Mouse (Mus musculus) embryonic fibroblast, embryonic 13.5 days (primary cell): ENCODE results near the gene Cacng2. TPM values are rescaled to one million over a fixed set of nuclear protein-coding genes. Genes with fewer than 3 reads are reported as not detected.

Source experiments
- H3K27ac ChIP-seq: 2 replicates; pipeline ENCODE4 v1.5.1; 2012; ENCODE audit warnings: low read length, control low read depth, inconsistent platforms; ENCODE audit not compliant: insufficient read depth
- H3K4me1 ChIP-seq: 2 replicates; pipeline ENCODE4 v1.6.1; 2011; ENCODE audit warnings: low read length; ENCODE audit not compliant: control insufficient read depth, insufficient read depth
- H3K4me3 ChIP-seq: 2 replicates; pipeline ENCODE4 v1.5.1; 2011; ENCODE audit warnings: mild to moderate bottlenecking, control low read depth, low read length; ENCODE audit not compliant: insufficient read depth
- CTCF ChIP-seq: IDR thresholded peaks from 2 replicates; pipeline ENCODE4 v1.5.1; 2011; ENCODE audit warnings: mild to moderate bottlenecking, control low read depth, low read length, moderate library complexity, borderline replicate concordance; ENCODE audit not compliant: insufficient read depth
- POLR2A ChIP-seq: IDR thresholded peaks from 2 replicates; pipeline ENCODE4 v1.6.1; 2011; ENCODE audit warnings: low read depth, mild to moderate bottlenecking, control low read depth, low read length, moderate library complexity
- polyA plus RNA-seq: library from polyadenylated mRNA; stranded (reverse); fragments of >200 nt; gene quantifications from 2 replicates; pipeline ENCODE4 v1.2.4, GENCODE M21; 2011; ENCODE audit warnings: low read depth; ENCODE audit not compliant: missing spikeins, insufficient read length

Gene Cacng2
- polyA plus RNA-seq, 1 experiment = not detected

GRCm38 (mm10) chr15:77958071-77958470 is 161.8 kb downstream of the Cacng2 start:
- H3K4me3 ChIP-seq = no peak overlapping the region
- TF ChIP-seq CTCF (no peak), POLR2A (no peak)
- H3K27ac ChIP-seq = no peak overlapping the region
- H3K4me1 ChIP-seq = peaks cover 3% of the 10 kb centered on the region; the same call in 1 of the 2 replicates

DNA sequence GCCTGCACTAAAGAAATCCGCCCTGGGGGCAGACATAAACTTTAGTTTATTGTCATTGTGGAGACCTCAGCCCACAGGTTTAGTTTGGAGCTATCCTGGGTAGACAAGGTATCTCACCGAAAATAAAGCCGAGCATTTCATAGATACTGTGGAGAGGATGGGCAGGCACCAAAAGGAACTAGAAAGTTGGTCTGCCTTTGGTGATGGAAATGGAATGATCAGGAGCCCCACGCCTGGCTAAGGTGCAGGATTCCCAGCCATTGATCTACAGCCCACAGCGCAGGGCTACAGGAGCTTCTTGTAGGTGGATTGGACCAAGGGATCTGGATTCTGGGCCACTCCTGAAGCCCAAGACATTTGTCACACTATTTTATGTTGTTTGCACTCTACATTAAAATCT is 162.2 kb downstream of the Cacng2 start:
- H3K27ac ChIP-seq = no peak overlapping the region
- H3K4me3 ChIP-seq = no peak overlapping the region
- TF ChIP-seq POLR2A = no peak
- TF ChIP-seq CTCF = no peak
- H3K4me1 ChIP-seq = peaks cover 3% of the 10 kb centered on the region; the same call in 1 of the 2 replicates

- Histone ChIP-seq H3K4me3 (peak within 1 kb of the TSS; percentile 16), H3K4me1 (peaks cover 3% of the 10 kb centered on the region; the same call in 1 of the 2 replicates), H3K27ac (no peak within 1 kb of the TSS)
- TF ChIP-seq CTCF (no peak), POLR2A (peak; percentile 53; the same call in 1 of the 2 replicates)
These were observed 163.4 kb downstream of the Cacng2 start, which contains the start of gene Foxred2 for GRCm38 (mm10) chr15:77956404-77956901. TSS of gene Foxred2 (minus strand) at chr15:77956722.

GRCm38 (mm10) chr15:77955440-77956403 is 164.1 kb downstream of the Cacng2 start:
- Histone ChIP-seq H3K4me3 (peak overlapping the region; percentile 16), H3K4me1 (peaks cover 3% of the 10 kb centered on the region; the same call in 1 of the 2 replicates), H3K27ac (no peak overlapping the region)
- TF ChIP-seq POLR2A (no peak), CTCF (no peak)

- Histone ChIP-seq H3K27ac (no peak overlapping the region), H3K4me3 (no peak overlapping the region), H3K4me1 (peaks cover 3% of the 10 kb centered on the region; the same call in 1 of the 2 replicates)
- TF ChIP-seq POLR2A = no peak
- TF ChIP-seq CTCF = no peak
These were observed 165.5 kb downstream of the Cacng2 start for GRCm38 (mm10) chr15:77954362-77954761.

DNA sequence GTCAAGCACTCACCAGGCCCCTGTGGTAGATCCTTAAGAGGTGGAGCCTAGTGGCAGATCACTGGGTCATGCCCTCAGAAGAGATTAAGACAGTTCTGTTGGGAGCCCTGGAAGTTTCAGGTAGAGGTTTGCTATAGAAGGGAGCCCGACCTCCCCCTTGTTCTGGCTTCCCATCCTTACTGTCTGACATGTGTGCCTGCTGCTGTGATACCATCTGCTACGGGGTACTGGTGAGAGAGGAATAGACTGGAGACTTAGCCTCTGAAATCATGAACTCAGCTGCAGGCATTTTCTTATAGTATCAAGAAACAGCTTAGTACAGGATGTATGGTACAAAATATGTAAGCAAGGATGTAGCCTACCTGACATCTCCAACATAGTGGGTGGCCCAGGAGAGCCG is 166.9 kb downstream of the Cacng2 start:
- H3K4me3 ChIP-seq = no peak overlapping the region
- no peak for TF ChIP-seq POLR2A
- TF ChIP-seq CTCF = no peak

GRCm38 (mm10) chr15:77949061-77949460 is 170.8 kb downstream of the Cacng2 start:
- no peaks in the 10 kb centered on the region for H3K4me1 ChIP-seq
- no peak overlapping the region for H3K27ac ChIP-seq
- TF ChIP-seq POLR2A (no peak), CTCF (no peak)
- no peak overlapping the region for H3K4me3 ChIP-seq

More for the DNA sequence above, 166.9 kb downstream of the Cacng2 start:
- H3K4me1 ChIP-seq = peaks cover 3% of the 10 kb centered on the region; the same call in 1 of the 2 replicates
- no peak overlapping the region for H3K27ac ChIP-seq

DNA sequence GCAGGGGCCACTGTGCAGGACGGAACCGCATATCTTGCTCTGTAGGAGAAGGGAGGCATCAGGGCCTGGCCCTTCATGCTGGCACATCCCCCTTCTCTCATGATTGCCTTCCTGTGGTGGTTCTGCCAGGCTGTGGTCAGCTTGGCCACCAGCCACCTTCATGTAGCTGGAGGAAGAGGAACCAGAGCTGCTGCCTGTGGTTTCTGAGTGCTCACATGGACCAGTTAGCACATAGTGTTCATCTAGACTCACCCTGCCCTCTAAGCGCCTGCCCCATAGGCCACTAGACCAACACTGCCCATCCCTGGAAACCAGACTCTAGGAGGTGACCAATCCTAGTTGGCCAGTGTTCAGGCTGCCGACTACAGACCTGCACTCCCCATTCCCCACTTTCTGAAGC is 174.1 kb downstream of the Cacng2 start:
- H3K4me3 ChIP-seq = no peak overlapping the region
- no peak overlapping the region for H3K27ac ChIP-seq
- TF ChIP-seq POLR2A = no peak
- TF ChIP-seq CTCF = no peak
- H3K4me1 ChIP-seq = no peaks in the 10 kb centered on the region

Other genes with a start within 250 kb of the Cacng2 start
- 229 and 271 TPM in 2 replicates for gene Txn2, start 191.0 kb downstream of the Cacng2 start, polyA plus RNA-seq
- 2.4 and 3.9 TPM in 2 replicates for gene Foxred2, start 163.3 kb downstream of the Cacng2 start, polyA plus RNA-seq
- 193 and 194 TPM in 2 replicates for gene Eif3d, start 149.2 kb downstream of the Cacng2 start, polyA plus RNA-seq
- 35.1 and 35.9 TPM in 2 replicates for gene Ift27, start 54.1 kb upstream of the Cacng2 start, polyA plus RNA-seq
- gene Pvalb, start 86.4 kb upstream of the Cacng2 start, polyA plus RNA-seq = not detected in 2 replicates
- gene Ncf4, start 124.8 kb upstream of the Cacng2 start, polyA plus RNA-seq = 1.3 TPM in 1 of 2 replicates, not detected in the other
- gene Csf2rb2, start 185.7 kb upstream of the Cacng2 start, polyA plus RNA-seq = 0.30 TPM in 1 of 2 replicates, not detected in the other
- 0.18 and 1.2 TPM in 2 replicates for gene Csf2rb, start 205.7 kb upstream of the Cacng2 start, polyA plus RNA-seq